Mouse (Mus musculus) liver, embryonic 14.5 days (tissue): Measurements from ENCODE around the gene Sdk1. TPM values are rescaled to one million over a fixed set of nuclear protein-coding genes. Genes with fewer than 3 reads are reported as not detected.

Source experiments
- ATAC-seq: fragments of 200-750 bp; cut with Nextera tagmentation; 2 replicates; pipeline ENCODE4 v1.8.0; 2017; ENCODE audit warnings: moderate number of reproducible peaks, mild to moderate bottlenecking, moderate library complexity; ENCODE audit not compliant: insufficient read depth
- DNase-seq, 3 experiments: peaks; one replicate each; pipeline ENCODE4 v3.0.0-alpha.2; 2012 to 2013; ENCODE audit warnings: low read depth in 3 of 3, low spot score in 3 of 3
- H3K27ac ChIP-seq: fragments of 300-500 bp; sonication (generic); 2 replicates; pipeline ENCODE4 v1.5.1; 2014; ENCODE audit warnings: moderate library complexity, mild to moderate bottlenecking, control low read depth, inconsistent platforms
- H3K27me3 ChIP-seq: fragments of 300-500 bp; sonication (generic); 2 replicates; pipeline ENCODE4 v1.6.1; 2014; ENCODE audit warnings: mild to moderate bottlenecking, low read length, moderate library complexity; ENCODE audit not compliant: control insufficient read depth, insufficient read depth
- H3K36me3 ChIP-seq: fragments of 300-500 bp; sonication (generic); replicated peaks from 2 replicates; pipeline ENCODE4 v1.6.1; 2014; ENCODE audit warnings: low read depth; ENCODE audit not compliant: control insufficient read depth, insufficient read depth
- H3K4me1 ChIP-seq, 2 experiments: fragments of 200-500 bp in 1 of 2; fragments of 300-500 bp in 1 of 2; sonication (generic) in 1 of 2; replicated peaks; 2 replicates each; pipeline ENCODE4 v1.6.1; 2012 to 2014; ENCODE audit warnings: antibody characterized with exemption in 1 of 2, inconsistent platforms in 1 of 2, low read length in 1 of 2; ENCODE audit not compliant: control insufficient read depth in 2 of 2, insufficient read depth in 2 of 2
- H3K4me2 ChIP-seq: fragments of 300-500 bp; sonication (generic); 2 replicates; pipeline ENCODE4 v1.6.1; 2014; ENCODE audit warnings: low read depth, mild to moderate bottlenecking, control low read depth, moderate library complexity
- H3K4me3 ChIP-seq, 2 experiments: fragments of 200-500 bp in 1 of 2; fragments of 300-500 bp in 1 of 2; sonication (generic) in 1 of 2; 2 replicates each; pipeline ENCODE4 v1.5.1; 2012 to 2014; ENCODE audit warnings: low read depth in 2 of 2, low read length in 2 of 2, mild to moderate bottlenecking in 2 of 2, control low read depth in 1 of 2, inconsistent platforms in 1 of 2, moderate library complexity in 1 of 2; ENCODE audit not compliant: insufficient read depth in 1 of 2
- H3K9ac ChIP-seq: fragments of 300-500 bp; sonication (generic); replicated peaks from 2 replicates; pipeline ENCODE4 v1.6.1; 2014; ENCODE audit warnings: mild to moderate bottlenecking, control low read depth, moderate library complexity
- H3K9me3 ChIP-seq: fragments of 300-500 bp; sonication (generic); 2 replicates; pipeline ENCODE4 v1.6.1; 2016; ENCODE audit warnings: low read length, mixed read lengths; ENCODE audit not compliant: control insufficient read depth
- CTCF ChIP-seq: IDR thresholded peaks from 2 replicates; pipeline ENCODE4 v1.5.1; 2016; ENCODE audit warnings: antibody characterized with exemption, low read depth, control low read depth
- EP300 ChIP-seq: IDR thresholded peaks from 2 replicates; pipeline ENCODE4 v1.6.1; 2016; ENCODE audit warnings: antibody characterized with exemption, low read depth
- WGBS: fragments of 180-500 bp; shearing (Covaris S2); extraction: QIAGEN DNeasy Blood & Tissue Kit; methylation state at CpG from one replicate; pipeline ENCODE4 v1.1.7; 2014; ENCODE audit not compliant: insufficient replicate concordance; 5-methylcytosine and 5-hydroxymethylcytosine counted together
- polyA plus RNA-seq, 2 experiments: library from polyadenylated mRNA; depleted of rRNA in 1 of 2; stranded (reverse) in 1 of 2; unstranded in 1 of 2; fragments of >200 nt; fragmentation: Nextera tagmentation in 1 of 2; extraction: Ambion mirVana in 1 of 2; gene quantifications; 2 replicates each; pipeline versions ENCODE4 v1.2.1 to v1.2.3; 2012 to 2014

Sdk1 gene
- polyA plus RNA-seq, 2 experiments: 0.01 to 0.25 TPM

- ATAC-seq: no peak
- WGBS: 56% methylated on average over 1 of the region's 1 CpGs
These were observed 23.0 kb downstream of the Sdk1 start for GRCm38 (mm10) chr5:141264253-141264652.

DNA sequence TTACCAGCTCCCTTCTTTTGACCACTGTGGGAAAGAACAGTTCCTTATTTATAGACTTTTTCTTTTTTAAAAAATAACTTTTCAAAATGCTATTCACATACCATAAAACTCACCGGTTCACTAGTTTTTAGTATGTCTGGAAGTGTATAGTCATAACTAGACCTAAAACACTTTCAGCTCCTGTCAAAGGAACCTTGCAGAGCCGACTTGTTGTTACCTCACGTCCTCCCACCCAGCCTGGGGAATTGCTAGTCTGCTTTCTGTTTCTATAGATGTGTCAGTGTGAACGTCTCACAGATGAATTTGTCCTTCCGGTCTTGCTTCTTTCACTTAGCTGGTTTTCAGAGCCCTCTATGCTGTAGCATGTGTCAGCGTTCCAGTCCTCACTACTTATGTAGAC, 35.8 kb downstream of the Sdk1 start:
- TF ChIP-seq EP300 (no peak), CTCF (no peak)
- Histone ChIP-seq H3K36me3 (no peaks in the 10 kb centered on the region), H3K4me3 (no peak overlapping the region), H3K4me1 (no peaks in the 10 kb centered on the region), H3K9me3 (no peaks in the 10 kb centered on the region), H3K27ac (no peak overlapping the region), H3K9ac (no peak overlapping the region), H3K27me3 (no peaks in the 10 kb centered on the region), H3K4me2 (no peak overlapping the region)
- WGBS: 60% methylated on average over 6 of the region's 6 CpGs
- DNase-seq: no peak
- no peak for ATAC-seq

More at GRCm38 (mm10) chr5:141264253-141264652, 23.0 kb downstream of the Sdk1 start:
- TF ChIP-seq EP300 (no peak), CTCF (no peak)
- no peak overlapping the region for H3K4me3 ChIP-seq
- H3K9ac ChIP-seq: no peak overlapping the region
- no peak overlapping the region for H3K4me2 ChIP-seq
- no peaks in the 10 kb centered on the region for H3K9me3 ChIP-seq
- H3K4me1 ChIP-seq: no peaks in the 10 kb centered on the region
- no peaks in the 10 kb centered on the region for H3K36me3 ChIP-seq
- H3K27ac ChIP-seq: no peak overlapping the region
- no peak for DNase-seq
- H3K27me3 ChIP-seq: no peaks in the 10 kb centered on the region

DNA sequence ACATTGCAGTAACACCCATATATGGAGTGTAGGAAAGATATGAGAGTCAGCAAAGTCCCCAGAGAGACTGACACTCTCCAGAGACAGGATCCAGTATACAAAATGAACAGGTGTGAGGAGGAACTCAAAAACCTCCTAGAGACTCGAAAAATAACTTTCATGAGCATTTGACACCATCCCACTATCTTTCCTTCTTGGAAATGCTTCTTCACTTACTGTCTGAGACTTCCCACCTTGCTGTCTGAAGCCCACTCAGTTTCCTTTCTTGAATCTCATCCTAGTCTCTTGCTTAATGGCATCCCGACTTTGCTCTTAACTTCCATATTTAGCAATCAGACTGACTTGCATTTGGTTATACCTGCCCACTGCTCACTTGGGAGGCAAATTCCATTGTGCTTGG, 40.5 kb downstream of the Sdk1 start:
- no peak overlapping the region for H3K4me2 ChIP-seq
- no peaks in the 10 kb centered on the region for H3K36me3 ChIP-seq
- no peak overlapping the region for H3K4me3 ChIP-seq
- DNase-seq (no peak), ATAC-seq (no peak)
- no peaks in the 10 kb centered on the region for H3K27me3 ChIP-seq
- H3K9me3 ChIP-seq: no peaks in the 10 kb centered on the region
- 41% methylated on average over 2 of the region's 2 CpGs for WGBS
- no peak overlapping the region for H3K9ac ChIP-seq
- TF ChIP-seq CTCF (no peak), EP300 (no peak)
- no peak overlapping the region for H3K27ac ChIP-seq
- no peaks in the 10 kb centered on the region for H3K4me1 ChIP-seq

- ATAC-seq (no peak; the same call in 1 of the 2 replicates), DNase-seq (no peak)
- H3K9me3 ChIP-seq: no peaks in the 10 kb centered on the region
- no peak overlapping the region for H3K9ac ChIP-seq
- H3K27ac ChIP-seq: no peak overlapping the region
- H3K4me1 ChIP-seq: peaks cover 0 to 3% of the 10 kb centered on the region in 2 experiments; a peak in 1 of 4 replicates
- H3K27me3 ChIP-seq: no peaks in the 10 kb centered on the region
- no peak overlapping the region for H3K4me3 ChIP-seq
- no peak overlapping the region for H3K4me2 ChIP-seq
- TF ChIP-seq EP300 (no peak), CTCF (no peak)
- no peaks in the 10 kb centered on the region for H3K36me3 ChIP-seq
These were observed 48.3 kb downstream of the Sdk1 start for GRCm38 (mm10) chr5:141289611-141290010.

- H3K4me1 ChIP-seq: no peaks in the 10 kb centered on the region
- no peak overlapping the region for H3K9ac ChIP-seq
- ATAC-seq (no peak), DNase-seq (no peak)
- no peaks in the 10 kb centered on the region for H3K27me3 ChIP-seq
- no peaks in the 10 kb centered on the region for H3K9me3 ChIP-seq
- H3K36me3 ChIP-seq: no peaks in the 10 kb centered on the region
- no peak overlapping the region for H3K27ac ChIP-seq
- no peak overlapping the region for H3K4me3 ChIP-seq
- H3K4me2 ChIP-seq: no peak overlapping the region
- TF ChIP-seq CTCF: no peak
- no peak for TF ChIP-seq EP300
- 64% methylated on average over 7 of the region's 7 CpGs for WGBS
These were observed 54.0 kb downstream of the Sdk1 start for GRCm38 (mm10) chr5:141295240-141295639.
